In genomic region chr8:87796234-87796633, GRCm38 (mm10) we compare ENCODE assay signal across 8 mouse cellular contexts.
A peak's percentile ranks its signal among the peaks of the same experiment; 100 is the strongest.
DNase-seq lines count a peak whose midpoint lies in the region; ATAC-seq and TF ChIP-seq lines count a peak whose summit lies in the region.

No protein-coding gene starts in this region.

- H3K9me3 ChIP-seq in forebrain, embryonic 10.5 days = no peaks in the 10 kb centered on the region
- H3K9me3 ChIP-seq in forebrain, embryonic 11.5 days (ENCODE audit: control insufficient read depth, low read length) = no peaks in the 10 kb centered on the region
- no peaks in the 10 kb centered on the region for H3K9me3 ChIP-seq in intestine, postnatal 0 days (ENCODE audit: control insufficient read depth)

- ATAC-seq in forebrain, embryonic 11.5 days (replicated peaks; ENCODE audit: low FRiP score) = no peak
- ATAC-seq in intestine, postnatal 0 days = no peak

- peak; percentile 27 for DNase-seq in forebrain, embryonic 10.5 days (ENCODE audit: extremely low spot score, low spot score)
- no peak for DNase-seq in forebrain, embryonic 11.5 days (ENCODE audit: low spot score)
- peak; percentile 59 for DNase-seq in left cerebral cortex, postnatal 4 days
- DNase-seq in left cerebral cortex, postnatal 10 days (ENCODE audit: extremely low spot score in 1 of 2, low spot score in 2 of 2) = no peak
- DNase-seq in adrenal gland, postnatal 36 days = peak; percentile 49 to 58
- DNase-seq in spleen, adult 12 weeks (ENCODE audit: low spot score) = no peak
- no peak for DNase-seq in Muller cell, postnatal 12 days (ENCODE audit: inconsistent ontology term)

- H3K36me3 ChIP-seq in forebrain, embryonic 10.5 days (replicated peaks) = 0 out of 2 replicates have a peak, but pooled peaks cover 3% of the 10 kb centered on the region
- H3K36me3 ChIP-seq in forebrain, embryonic 11.5 days (ENCODE audit: control insufficient read depth, insufficient read depth, low read length) = no peaks in the 10 kb centered on the region
- no peaks in the 10 kb centered on the region for H3K36me3 ChIP-seq in intestine, postnatal 0 days (ENCODE audit: control insufficient read depth, insufficient read depth)

- no peak overlapping the region for H3K4me2 ChIP-seq in forebrain, embryonic 11.5 days (ENCODE audit: low read depth, low read length, severe bottlenecking)
- H3K4me2 ChIP-seq in intestine, postnatal 0 days (replicated peaks; ENCODE audit: low read depth) = no peak overlapping the region

- intact Hi-C loops in left cerebral cortex, postnatal 4 days (cut with DNase I) = no loop called here
- intact Hi-C loops in left cerebral cortex, postnatal 10 days (cut with DNase I) = no loop called here

- H3K4me3 ChIP-seq in forebrain, embryonic 10.5 days = no peak overlapping the region
- no peak overlapping the region for H3K4me3 ChIP-seq in forebrain, embryonic 11.5 days (ENCODE audit: low read depth, low read length)
- no peak overlapping the region for H3K4me3 ChIP-seq in intestine, postnatal 0 days (ENCODE audit: low read depth, low read length)

- H3K4me1 ChIP-seq in forebrain, embryonic 10.5 days = peaks cover 37% of the 10 kb centered on the region
- H3K4me1 ChIP-seq in forebrain, embryonic 11.5 days (replicated peaks; ENCODE audit: control insufficient read depth, insufficient read depth, low read length) = peaks cover 4% of the 10 kb centered on the region; the same call in 1 of the 2 replicates
- H3K4me1 ChIP-seq in intestine, postnatal 0 days (replicated peaks; ENCODE audit: control insufficient read depth, insufficient read depth, low read length) = no peaks in the 10 kb centered on the region

- H3K27me3 ChIP-seq in forebrain, embryonic 10.5 days (ENCODE audit: poor library complexity, severe bottlenecking) = no peaks in the 10 kb centered on the region
- H3K27me3 ChIP-seq in forebrain, embryonic 11.5 days (ENCODE audit: control insufficient read depth, insufficient read depth, low read length) = no peaks in the 10 kb centered on the region
- no peaks in the 10 kb centered on the region for H3K27me3 ChIP-seq in intestine, postnatal 0 days (replicated peaks; ENCODE audit: control insufficient read depth, insufficient read depth, low read length)

- 74% methylated on average over 7 of the region's 7 CpGs for WGBS in forebrain, embryonic 10.5 days
- WGBS in forebrain, embryonic 11.5 days = 71% methylated on average over 7 of the region's 7 CpGs
- 76% methylated on average over 7 of the region's 7 CpGs for WGBS in intestine, postnatal 0 days

- TF ChIP-seq CTCF in intestine, postnatal 0 days (IDR thresholded peaks at IDR 0.05; ENCODE audit: low read depth) = peak; percentile 71

- H3K9ac ChIP-seq in forebrain, embryonic 11.5 days (ENCODE audit: low read length) = no peak overlapping the region
- H3K9ac ChIP-seq in intestine, postnatal 0 days (ENCODE audit: low read depth, low read length) = no peak overlapping the region

- H3K27ac ChIP-seq in forebrain, embryonic 10.5 days = 0 out of 2 replicates have a peak overlapping the region, but pooled peaks have one; percentile 44
- H3K27ac ChIP-seq in forebrain, embryonic 11.5 days (ENCODE audit: low read depth, low read length) = no peak overlapping the region; the same call in 1 of the 2 replicates
- H3K27ac ChIP-seq in intestine, postnatal 0 days (ENCODE audit: low read depth, low read length) = no peak overlapping the region

Comparison
In these comparisons a context has a peak if more than half of its experiments do, and no peak if none do; other contexts are left out.
1. DNase-seq: peak in forebrain, embryonic 10.5 days (single experiment), left cerebral cortex, postnatal 4 days (single experiment) and adrenal gland, postnatal 36 days (2 of 2); none in forebrain, embryonic 11.5 days (single experiment), left cerebral cortex, postnatal 10 days (0 of 2), spleen, adult 12 weeks (single experiment) and Muller cell, postnatal 12 days (single experiment).